In genomic region chr2:59407512-59407988, GRCm38 (mm10) we compare ENCODE assay signal across 8 mouse cellular contexts.
A peak's percentile ranks its signal among the peaks of the same experiment; 100 is the strongest.
DNase-seq lines count a peak whose midpoint lies in the region; ATAC-seq and TF ChIP-seq lines count a peak whose summit lies in the region.

No protein-coding gene starts in this region.

- no peak overlapping the region for H3K4me3 ChIP-seq in forebrain, embryonic 16.5 days (replicated peaks; ENCODE audit: low read length)
- no peak overlapping the region for H3K4me3 ChIP-seq in hindbrain, embryonic 12.5 days
- H3K4me3 ChIP-seq in lung, adult 2 months (replicated peaks; ENCODE audit: extremely low read depth, low read depth, low read length): no peak overlapping the region
- H3K4me3 ChIP-seq in stomach, postnatal 0 days (ENCODE audit: low read depth, low read length): no peak overlapping the region

- no peak overlapping the region for H3K9ac ChIP-seq in forebrain, embryonic 16.5 days (replicated peaks; ENCODE audit: low read depth, low read length)
- H3K9ac ChIP-seq in hindbrain, embryonic 12.5 days: no peak overlapping the region
- no peak overlapping the region for H3K9ac ChIP-seq in stomach, postnatal 0 days (ENCODE audit: low read length)

- no peak overlapping the region for H3K4me2 ChIP-seq in forebrain, embryonic 16.5 days (ENCODE audit: low read length)
- no peak overlapping the region for H3K4me2 ChIP-seq in hindbrain, embryonic 12.5 days (replicated peaks)
- H3K4me2 ChIP-seq in stomach, postnatal 0 days (replicated peaks; ENCODE audit: low read depth): no peak overlapping the region

- H3K27ac ChIP-seq in forebrain, embryonic 16.5 days (ENCODE audit: low read length): no peak overlapping the region
- 0 out of 2 replicates have a peak overlapping the region, but pooled peaks have one; percentile 17 for H3K27ac ChIP-seq in hindbrain, embryonic 12.5 days
- H3K27ac ChIP-seq in stomach, postnatal 0 days (replicated peaks): no peak overlapping the region

- no peak for TF ChIP-seq EP300 in stomach, postnatal 0 days (optimal IDR thresholded peaks at IDR 0.05)

- TF ChIP-seq POLR2A in lung, adult 2 months (IDR thresholded peaks at IDR 0.05; ENCODE audit: borderline replicate concordance, extremely low read depth, low read depth, low read length): peak; percentile 31; the same call in 1 of the 2 replicates

- no peak for TF ChIP-seq CTCF in lung, adult 2 months (IDR thresholded peaks at IDR 0.05; ENCODE audit: insufficient read depth, low read length)
- no peak for TF ChIP-seq CTCF in stomach, postnatal 0 days (IDR thresholded peaks at IDR 0.05; ENCODE audit: low read depth)

- H3K27me3 ChIP-seq in forebrain, embryonic 16.5 days (replicated peaks; ENCODE audit: control insufficient read depth, insufficient read depth, low read length): no peaks in the 10 kb centered on the region
- H3K27me3 ChIP-seq in hindbrain, embryonic 12.5 days: no peaks in the 10 kb centered on the region
- H3K27me3 ChIP-seq in stomach, postnatal 0 days (ENCODE audit: control insufficient read depth, insufficient read depth, low read length): no peaks in the 10 kb centered on the region

- H3K36me3 ChIP-seq in forebrain, embryonic 16.5 days (ENCODE audit: control insufficient read depth, insufficient read depth): no peaks in the 10 kb centered on the region
- no peaks in the 10 kb centered on the region for H3K36me3 ChIP-seq in hindbrain, embryonic 12.5 days
- H3K36me3 ChIP-seq in stomach, postnatal 0 days (ENCODE audit: control insufficient read depth, insufficient read depth, low read length): no peaks in the 10 kb centered on the region

- 66% methylated on average over 13 of the region's 13 CpGs for WGBS in forebrain, embryonic 16.5 days
- WGBS in hindbrain, embryonic 12.5 days: 40% methylated on average over 13 of the region's 13 CpGs
- WGBS in lung, adult 2 months: 36% methylated on average over 13 of the region's 13 CpGs
- 62% methylated on average over 13 of the region's 13 CpGs for WGBS in stomach, postnatal 0 days

- peak; percentile 39 for DNase-seq in urinary bladder, postnatal 14 days (ENCODE audit: low spot score)
- no peak for DNase-seq in urinary bladder, postnatal 25 days (ENCODE audit: low spot score)
- no peak for DNase-seq in lung, adult 2 months
- peak; percentile 28 for DNase-seq in stomach, postnatal 0 days (ENCODE audit: low spot score)
- DNase-seq in thymus, postnatal 36 days: no peak

- H3K4me1 ChIP-seq in forebrain, embryonic 16.5 days (replicated peaks; ENCODE audit: control insufficient read depth, insufficient read depth, low read length): no peaks in the 10 kb centered on the region
- peaks cover 13% of the 10 kb centered on the region for H3K4me1 ChIP-seq in hindbrain, embryonic 12.5 days
- peaks cover 5% of the 10 kb centered on the region for H3K4me1 ChIP-seq in lung, adult 2 months (ENCODE audit: control insufficient read depth, insufficient read depth, low read length)
- H3K4me1 ChIP-seq in stomach, postnatal 0 days (replicated peaks; ENCODE audit: control insufficient read depth, insufficient read depth): no peaks in the 10 kb centered on the region

- peak; percentile 47; the same call in 1 of the 2 replicates for ATAC-seq in forebrain, embryonic 16.5 days
- peak; percentile 76 for ATAC-seq in hindbrain, embryonic 12.5 days (ENCODE audit: low FRiP score)
- ATAC-seq in stomach, postnatal 0 days (ENCODE audit: low FRiP score, low TSS enrichment): no peak
- no peak for ATAC-seq in erythroid progenitor cell, adult 5-6 weeks (replicated peaks; ENCODE audit: low FRiP score, poor library complexity, severe bottlenecking)

- no peaks in the 10 kb centered on the region for H3K9me3 ChIP-seq in forebrain, embryonic 16.5 days (ENCODE audit: control insufficient read depth, low read length)
- H3K9me3 ChIP-seq in hindbrain, embryonic 12.5 days (replicated peaks): no peaks in the 10 kb centered on the region
- H3K9me3 ChIP-seq in stomach, postnatal 0 days (ENCODE audit: control insufficient read depth, low read length): no peaks in the 10 kb centered on the region

Comparison
In these comparisons a context has a peak if more than half of its experiments do, and no peak if none do; other contexts are left out.
1. DNase-seq: peak in urinary bladder, postnatal 14 days (single experiment) and stomach, postnatal 0 days (single experiment); none in urinary bladder, postnatal 25 days (single experiment), lung, adult 2 months (single experiment) and thymus, postnatal 36 days (0 of 2).
2. ATAC-seq: peak in forebrain, embryonic 16.5 days (single experiment) and hindbrain, embryonic 12.5 days (single experiment); none in stomach, postnatal 0 days (single experiment) and erythroid progenitor cell, adult 5-6 weeks (single experiment).